Mouse (Mus musculus): ENCODE measurements around the gene Prim2. TPM values are rescaled to one million over a fixed set of nuclear protein-coding genes. Genes with fewer than 3 reads are reported as not detected.

The Prim2 gene
- 214 and 237 TPM in 2 replicates for total RNA-seq (2014; fragmentation: Nextera tagmentation)
- total RNA-seq (2017): 157 and 159 TPM in 2 replicates
- polyA plus RNA-seq (2012): 16.6 and 24.9 TPM in 2 replicates

DNA sequence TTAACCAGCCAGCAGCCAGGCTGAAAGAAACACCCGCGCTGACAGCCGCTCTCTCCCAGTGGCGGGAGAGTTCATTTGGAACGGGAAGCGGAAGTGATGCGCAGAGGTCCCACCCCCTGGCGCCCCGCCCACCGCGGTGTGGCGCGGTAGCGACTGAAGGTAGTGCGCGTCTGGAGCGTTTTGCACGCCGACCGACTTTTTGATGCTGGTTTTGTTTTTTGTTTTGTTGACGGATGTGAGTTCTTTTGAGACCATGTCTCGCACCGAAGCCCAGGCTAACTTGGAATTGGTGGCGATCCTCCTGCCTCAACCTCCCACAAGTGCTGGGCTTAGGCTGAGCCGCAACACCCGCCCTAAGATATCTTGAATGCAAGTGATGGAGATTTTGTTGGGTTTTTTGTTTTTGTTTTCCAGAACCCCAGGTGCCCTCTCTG lies at the start of gene Prim2:
TSS of gene Prim2 (minus strand) at position 88 of the 434 bp plus-strand sequence.
- H3K4me1 ChIP-seq (ENCODE audit: insufficient read depth, low read depth, low read length): peaks cover 56% of the 10 kb centered on the region
- TF ChIP-seq TAL1 (conservative IDR thresholded peaks at IDR 0.05; ENCODE audit: low read depth, low read length): no peak
- no peak for TF ChIP-seq POLR2AphosphoS5 (IDR thresholded peaks at IDR 0.05; ENCODE audit: insufficient replicate concordance, low read depth, low read length)
- TF ChIP-seq CTCF (IDR thresholded peaks at IDR 0.05; ENCODE audit: low read depth, low read length): no peak
- TF ChIP-seq GATA2 (IDR thresholded peaks at IDR 0.05; ENCODE audit: borderline replicate concordance, low read depth, low read length): no peak
- no peak for TF ChIP-seq GATA1 (IDR thresholded peaks at IDR 0.05; ENCODE audit: borderline replicate concordance, low read length)
- H3K4me3 ChIP-seq (ENCODE audit: low read depth, low read length): peak within 1 kb of the TSS; percentile 77
- H3K36me3 ChIP-seq (replicated peaks): peaks cover 40% of the 10 kb centered on the region
- ATAC-seq (ENCODE audit: extremely low read depth, insufficient number of reproducible peaks, low FRiP score, poor library complexity, severe bottlenecking) (peak; percentile 73), DNase-seq (ENCODE audit: low spot score) (peak; percentile 87)
- H3K27me3 ChIP-seq (ENCODE audit: insufficient read depth, low read length): peaks cover 4% of the 10 kb centered on the region; the same call in 1 of the 2 replicates
- no peaks in the 10 kb centered on the region for H3K9me3 ChIP-seq (replicated peaks)

DNA sequence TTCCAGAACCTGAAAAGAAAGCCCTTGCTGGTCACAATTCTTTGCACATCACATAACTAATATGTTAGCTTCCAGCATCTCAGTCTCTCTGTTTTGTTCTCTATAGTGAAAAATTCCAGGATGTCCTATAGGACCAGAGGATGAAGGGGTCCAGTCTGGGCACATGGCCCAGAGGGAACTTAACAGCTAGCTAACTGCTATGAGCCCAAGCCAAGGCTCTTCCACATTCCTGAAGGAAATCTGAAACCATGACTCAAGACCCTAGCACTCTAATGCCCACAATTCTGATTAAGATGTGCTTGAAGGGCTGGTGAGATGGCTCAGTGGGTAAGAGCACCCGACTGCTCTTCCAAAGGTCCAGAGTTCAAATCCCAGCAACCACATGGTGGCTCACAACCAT lies 48.0 kb upstream of the Prim2 start:
- Histone ChIP-seq H3K36me3 (replicated peaks) (no peaks in the 10 kb centered on the region), H3K4me1 (ENCODE audit: insufficient read depth, low read depth, low read length) (no peaks in the 10 kb centered on the region), H3K27me3 (ENCODE audit: insufficient read depth, low read length) (peaks cover 15% of the 10 kb centered on the region), H3K4me3 (ENCODE audit: low read depth, low read length) (no peak overlapping the region), H3K9me3 (replicated peaks) (peaks cover 8% of the 10 kb centered on the region)
- DNase-seq (ENCODE audit: low spot score) (no peak), ATAC-seq (ENCODE audit: extremely low read depth, insufficient number of reproducible peaks, low FRiP score, poor library complexity, severe bottlenecking) (no peak)
- no peak for TF ChIP-seq CTCF (IDR thresholded peaks at IDR 0.05; ENCODE audit: low read depth, low read length)
- no peak for TF ChIP-seq TAL1 (conservative IDR thresholded peaks at IDR 0.05; ENCODE audit: low read depth, low read length)
- no peak for TF ChIP-seq POLR2AphosphoS5 (IDR thresholded peaks at IDR 0.05; ENCODE audit: insufficient replicate concordance, low read depth, low read length)
- TF ChIP-seq GATA2 (IDR thresholded peaks at IDR 0.05; ENCODE audit: borderline replicate concordance, low read depth, low read length): no peak
- TF ChIP-seq GATA1 (IDR thresholded peaks at IDR 0.05; ENCODE audit: borderline replicate concordance, low read length): no peak

DNA sequence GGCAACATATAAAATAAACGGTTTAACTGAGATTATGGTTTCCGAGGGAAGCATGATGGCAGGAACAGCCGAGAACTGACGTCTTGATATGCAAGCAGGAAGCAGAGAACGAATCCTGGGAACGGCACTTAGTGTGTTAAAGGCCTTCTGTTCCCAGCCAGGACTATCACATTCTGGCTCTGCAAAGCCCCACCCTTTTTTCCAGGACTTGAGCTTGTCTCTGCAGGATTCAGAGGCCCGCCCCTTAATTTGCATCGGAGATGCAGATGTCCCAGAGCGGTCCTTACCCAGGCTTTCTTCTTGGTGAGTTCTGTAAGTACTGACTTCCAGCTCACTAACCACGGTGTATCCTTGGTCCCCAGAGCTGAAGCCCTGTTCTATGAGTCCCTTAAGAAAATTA lies 45.2 kb upstream of the Prim2 start:
- H3K36me3 ChIP-seq (replicated peaks): no peaks in the 10 kb centered on the region
- TF ChIP-seq CTCF (IDR thresholded peaks at IDR 0.05; ENCODE audit: low read depth, low read length) (no peak), TAL1 (conservative IDR thresholded peaks at IDR 0.05; ENCODE audit: low read depth, low read length) (no peak), POLR2AphosphoS5 (IDR thresholded peaks at IDR 0.05; ENCODE audit: insufficient replicate concordance, low read depth, low read length) (no peak), GATA2 (IDR thresholded peaks at IDR 0.05; ENCODE audit: borderline replicate concordance, low read depth, low read length) (no peak), GATA1 (IDR thresholded peaks at IDR 0.05; ENCODE audit: borderline replicate concordance, low read length) (no peak)
- H3K27me3 ChIP-seq (ENCODE audit: insufficient read depth, low read length): peaks cover 5% of the 10 kb centered on the region; the same call in 1 of the 2 replicates
- DNase-seq (ENCODE audit: low spot score) (no peak), ATAC-seq (ENCODE audit: extremely low read depth, insufficient number of reproducible peaks, low FRiP score, poor library complexity, severe bottlenecking) (no peak)
- H3K9me3 ChIP-seq (replicated peaks): peaks cover 3% of the 10 kb centered on the region
- H3K4me1 ChIP-seq (ENCODE audit: insufficient read depth, low read depth, low read length): no peaks in the 10 kb centered on the region
- H3K4me3 ChIP-seq (ENCODE audit: low read depth, low read length): no peak overlapping the region

DNA sequence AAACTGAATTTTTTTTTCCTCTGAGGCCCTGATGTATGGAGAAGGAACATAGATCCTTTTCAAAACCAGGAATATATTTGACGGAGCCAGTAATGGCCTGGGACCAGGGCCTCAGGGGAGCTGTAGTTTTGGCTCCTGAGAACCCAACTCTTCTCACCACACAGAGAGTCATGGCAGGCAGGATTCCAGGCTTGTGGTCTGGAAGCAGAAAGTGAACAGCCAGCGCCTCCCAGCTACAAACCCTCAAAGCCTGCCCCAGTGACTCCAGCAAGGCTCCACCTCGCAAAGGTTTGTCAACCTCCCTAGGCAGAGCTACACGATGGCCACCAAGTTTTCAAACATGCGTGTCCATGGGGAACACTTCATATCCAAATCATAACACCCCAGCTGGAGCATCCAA lies 42.4 kb upstream of the Prim2 start:
- Histone ChIP-seq H3K27me3 (ENCODE audit: insufficient read depth, low read length) (peaks cover 2% of the 10 kb centered on the region; the same call in 1 of the 2 replicates), H3K4me1 (ENCODE audit: insufficient read depth, low read depth, low read length) (peaks cover 1% of the 10 kb centered on the region; the same call in 1 of the 2 replicates), H3K4me3 (ENCODE audit: low read depth, low read length) (no peak overlapping the region), H3K9me3 (replicated peaks) (no peaks in the 10 kb centered on the region), H3K36me3 (replicated peaks) (no peaks in the 10 kb centered on the region)
- ATAC-seq (ENCODE audit: extremely low read depth, insufficient number of reproducible peaks, low FRiP score, poor library complexity, severe bottlenecking) (no peak), DNase-seq (ENCODE audit: low spot score) (no peak)
- TF ChIP-seq GATA2 (IDR thresholded peaks at IDR 0.05; ENCODE audit: borderline replicate concordance, low read depth, low read length) (no peak), TAL1 (conservative IDR thresholded peaks at IDR 0.05; ENCODE audit: low read depth, low read length) (no peak)

DNA sequence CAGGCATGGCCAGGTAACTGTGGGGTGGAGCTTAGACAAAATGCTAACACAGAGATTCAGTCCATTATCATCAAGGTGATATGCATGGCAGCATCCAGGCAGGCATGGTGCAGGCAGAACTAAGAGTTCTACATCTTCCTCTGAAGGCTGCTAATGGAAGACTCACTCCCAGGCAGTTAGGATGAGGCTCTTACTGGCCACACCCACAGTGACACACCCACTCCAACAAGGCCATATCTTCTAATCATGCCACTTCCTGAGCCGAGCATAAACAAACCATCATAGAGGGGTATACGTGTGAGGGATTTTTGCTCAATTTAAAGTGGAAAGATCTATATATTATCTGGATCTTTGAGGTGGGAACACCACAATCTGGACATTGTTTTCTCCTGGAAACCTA lies 40.0 kb upstream of the Prim2 start:
- Histone ChIP-seq H3K36me3 (replicated peaks) (no peaks in the 10 kb centered on the region), H3K27me3 (ENCODE audit: insufficient read depth, low read length) (no peaks in the 10 kb centered on the region; the same call in 1 of the 2 replicates), H3K4me1 (ENCODE audit: insufficient read depth, low read depth, low read length) (peaks cover 1% of the 10 kb centered on the region; the same call in 1 of the 2 replicates), H3K4me3 (ENCODE audit: low read depth, low read length) (no peak overlapping the region), H3K9me3 (replicated peaks) (no peaks in the 10 kb centered on the region)
- TF ChIP-seq GATA2 (IDR thresholded peaks at IDR 0.05; ENCODE audit: borderline replicate concordance, low read depth, low read length) (no peak), TAL1 (conservative IDR thresholded peaks at IDR 0.05; ENCODE audit: low read depth, low read length) (no peak), CTCF (IDR thresholded peaks at IDR 0.05; ENCODE audit: low read depth, low read length) (no peak), POLR2AphosphoS5 (IDR thresholded peaks at IDR 0.05; ENCODE audit: insufficient replicate concordance, low read depth, low read length) (no peak), GATA1 (IDR thresholded peaks at IDR 0.05; ENCODE audit: borderline replicate concordance, low read length) (no peak)
- ATAC-seq (ENCODE audit: extremely low read depth, insufficient number of reproducible peaks, low FRiP score, poor library complexity, severe bottlenecking) (no peak), DNase-seq (ENCODE audit: low spot score) (no peak)

DNA sequence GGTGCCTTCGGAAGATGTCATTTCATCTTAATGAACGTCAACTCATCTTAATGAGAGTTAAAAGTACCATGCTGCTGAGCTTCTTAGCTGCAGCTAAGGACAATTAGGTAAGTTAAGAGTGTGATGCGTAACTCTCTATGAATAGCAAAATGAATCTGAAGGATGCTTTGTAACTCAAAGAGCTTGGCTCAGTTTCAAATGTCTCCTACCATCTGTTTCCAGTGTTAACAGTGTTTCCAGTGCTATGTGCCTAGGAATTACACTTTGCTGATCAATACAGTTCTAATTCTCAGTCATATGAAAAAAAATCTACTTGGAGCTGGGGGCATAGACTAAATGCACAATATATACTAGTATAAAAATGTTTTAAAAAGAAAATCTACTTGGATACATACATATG lies 31.6 kb upstream of the Prim2 start:
- Histone ChIP-seq H3K9me3 (replicated peaks) (no peaks in the 10 kb centered on the region), H3K4me3 (ENCODE audit: low read depth, low read length) (no peak overlapping the region), H3K27me3 (ENCODE audit: insufficient read depth, low read length) (peaks cover 11% of the 10 kb centered on the region), H3K36me3 (replicated peaks) (no peaks in the 10 kb centered on the region), H3K4me1 (ENCODE audit: insufficient read depth, low read depth, low read length) (no peaks in the 10 kb centered on the region)
- ATAC-seq (ENCODE audit: extremely low read depth, insufficient number of reproducible peaks, low FRiP score, poor library complexity, severe bottlenecking) (no peak), DNase-seq (ENCODE audit: low spot score) (no peak)
- TF ChIP-seq TAL1 (conservative IDR thresholded peaks at IDR 0.05; ENCODE audit: low read depth, low read length): no peak
- no peak for TF ChIP-seq POLR2AphosphoS5 (IDR thresholded peaks at IDR 0.05; ENCODE audit: insufficient replicate concordance, low read depth, low read length)
- no peak for TF ChIP-seq CTCF (IDR thresholded peaks at IDR 0.05; ENCODE audit: low read depth, low read length)
- TF ChIP-seq GATA1 (IDR thresholded peaks at IDR 0.05; ENCODE audit: borderline replicate concordance, low read length): no peak
- no peak for TF ChIP-seq GATA2 (IDR thresholded peaks at IDR 0.05; ENCODE audit: borderline replicate concordance, low read depth, low read length)
